Mouse (Mus musculus): ENCODE measurements around the gene Olfr944. TPM values are rescaled to one million over a fixed set of nuclear protein-coding genes. Genes with fewer than 3 reads are reported as not detected.

Gene Olfr944
- not detected in 2 replicates for polyA plus RNA-seq (2015; fragmentation: Nextera tagmentation; extraction: Ambion mirVana)

DNA sequence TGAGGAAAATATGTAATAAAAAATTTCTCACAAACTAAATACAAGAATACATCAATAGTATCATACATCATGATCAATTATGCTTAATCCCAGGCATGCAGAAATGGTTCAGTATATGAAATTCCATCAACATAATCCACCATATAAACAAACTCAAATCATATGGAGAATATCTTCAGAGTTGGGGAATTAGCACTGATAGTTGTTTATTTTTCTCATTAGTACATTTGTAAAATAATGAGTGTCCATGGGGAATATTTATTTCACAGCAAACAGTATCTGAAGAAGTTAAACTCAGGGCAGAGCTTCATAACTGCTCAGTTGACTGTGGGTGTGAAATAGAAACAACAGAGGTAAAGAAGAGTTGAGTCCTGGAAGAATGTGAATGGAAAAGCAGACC is at the start of gene Olfr944:
Gene Olfr944 (plus strand): TSS at position 301 of the 400 bp plus-strand sequence.
- H3K9me3 ChIP-seq = no peaks in the 10 kb centered on the region
- H3K4me3 ChIP-seq = no peak within 1 kb of the TSS
- H3K27ac ChIP-seq (replicated peaks) = no peak within 1 kb of the TSS
- no peak within 1 kb of the TSS for H3K4me2 ChIP-seq
- H3K9ac ChIP-seq = no peak within 1 kb of the TSS
- ATAC-seq (ENCODE audit: low FRiP score, low read depth) = no peak
- H3K4me1 ChIP-seq (replicated peaks) = no peaks in the 10 kb centered on the region
- no peaks in the 10 kb centered on the region for H3K36me3 ChIP-seq
- H3K27me3 ChIP-seq = no peaks in the 10 kb centered on the region

DNA sequence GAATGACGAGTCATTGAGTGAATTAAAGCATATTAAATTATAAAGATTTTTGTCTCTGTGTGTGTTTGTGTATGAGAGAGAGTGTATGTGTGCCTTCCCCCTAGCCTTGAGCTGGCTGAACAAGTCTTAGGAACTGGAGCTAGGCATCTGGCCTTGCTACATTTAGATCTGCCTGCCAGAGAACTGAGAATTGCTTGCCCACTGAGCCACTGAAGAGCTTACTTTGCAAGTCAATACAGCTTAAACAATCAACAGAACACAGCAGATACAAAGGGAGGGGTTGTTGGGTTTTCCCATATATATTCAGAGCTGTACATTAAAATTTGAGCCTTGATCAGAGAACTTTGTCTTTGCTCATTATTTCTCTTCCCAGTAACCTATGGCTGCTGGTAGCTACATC is 49.3 kb upstream of the Olfr944 start:
- no peak for ATAC-seq (ENCODE audit: low FRiP score, low read depth)
- Histone ChIP-seq H3K4me1 (replicated peaks) (no peaks in the 10 kb centered on the region), H3K27me3 (no peaks in the 10 kb centered on the region)

GRCm38 (mm10) chr9:39166004-39166403 is 35.7 kb upstream of the Olfr944 start, which contains the start of gene Olfr943:
Gene Olfr943 (plus strand): TSS chr9:39166304.
- Histone ChIP-seq H3K9ac (no peak within 1 kb of the TSS), H3K27ac (replicated peaks) (no peak within 1 kb of the TSS), H3K4me1 (replicated peaks) (no peaks in the 10 kb centered on the region), H3K9me3 (no peaks in the 10 kb centered on the region), H3K4me3 (no peak within 1 kb of the TSS), H3K36me3 (no peaks in the 10 kb centered on the region), H3K27me3 (no peaks in the 10 kb centered on the region), H3K4me2 (no peak within 1 kb of the TSS)
- ATAC-seq (ENCODE audit: low FRiP score, low read depth) = no peak
- 94% methylated on average over 5 of the region's 5 CpGs for WGBS

More for the DNA sequence above, 49.3 kb upstream of the Olfr944 start:
- WGBS = 63% methylated on average over 1 of the region's 1 CpGs
- Histone ChIP-seq H3K36me3 (no peaks in the 10 kb centered on the region), H3K9me3 (no peaks in the 10 kb centered on the region), H3K27ac (replicated peaks) (no peak overlapping the region), H3K9ac (no peak overlapping the region), H3K4me2 (no peak overlapping the region), H3K4me3 (no peak overlapping the region)

DNA sequence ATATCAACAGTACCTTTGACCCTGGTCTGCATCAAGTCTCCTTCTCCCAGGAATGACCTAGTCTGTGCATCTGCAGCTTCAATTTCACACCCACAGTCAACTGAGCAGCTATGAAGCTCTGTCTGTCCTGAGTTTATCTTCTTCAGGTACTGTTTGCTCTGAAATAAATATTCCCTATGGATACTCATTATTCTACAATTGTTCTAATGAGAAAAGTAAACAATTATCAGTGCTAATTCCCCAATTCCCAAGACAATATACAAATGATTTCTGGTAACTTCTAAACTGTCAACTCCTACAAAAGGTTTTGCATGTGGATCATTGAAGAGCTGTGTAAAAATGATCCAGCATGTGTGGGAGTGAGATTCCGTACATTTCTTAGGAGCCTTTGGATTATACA is 48.2 kb downstream of the Olfr944 start, which contains the start of gene Olfr1537:
Gene Olfr1537 (minus strand): TSS at position 101 of the 400 bp plus-strand sequence.
- H3K27ac ChIP-seq (replicated peaks) = no peak within 1 kb of the TSS
- no peaks in the 10 kb centered on the region for H3K27me3 ChIP-seq
- no peak for ATAC-seq (ENCODE audit: low FRiP score, low read depth)
- no peak within 1 kb of the TSS for H3K4me2 ChIP-seq
- H3K36me3 ChIP-seq = no peaks in the 10 kb centered on the region
- H3K9ac ChIP-seq = no peak within 1 kb of the TSS
- H3K9me3 ChIP-seq = no peaks in the 10 kb centered on the region
- H3K4me3 ChIP-seq = no peak within 1 kb of the TSS
- WGBS = 90% methylated on average over 1 of the region's 1 CpGs
- no peaks in the 10 kb centered on the region for H3K4me1 ChIP-seq (replicated peaks)

Other genes with a start within 250 kb of the Olfr944 start
- not detected in 2 replicates for gene Olfr933, start 229.6 kb upstream of the Olfr944 start, polyA plus RNA-seq (2015; fragmentation: Nextera tagmentation; extraction: Ambion mirVana)
- gene Olfr934, start 213.6 kb upstream of the Olfr944 start, polyA plus RNA-seq (2015; fragmentation: Nextera tagmentation; extraction: Ambion mirVana) = not detected in 2 replicates
- not detected in 2 replicates for gene Olfr935, start 202.2 kb upstream of the Olfr944 start, polyA plus RNA-seq (2015; fragmentation: Nextera tagmentation; extraction: Ambion mirVana)
- not detected in 2 replicates for gene Olfr146, start 178.5 kb upstream of the Olfr944 start, polyA plus RNA-seq (2015; fragmentation: Nextera tagmentation; extraction: Ambion mirVana)
- not detected in 2 replicates for gene Olfr937, start 137.0 kb upstream of the Olfr944 start, polyA plus RNA-seq (2015; fragmentation: Nextera tagmentation; extraction: Ambion mirVana)
- not detected in 2 replicates for gene Olfr938, start 123.0 kb upstream of the Olfr944 start, polyA plus RNA-seq (2015; fragmentation: Nextera tagmentation; extraction: Ambion mirVana)
- gene Olfr27, start 73.8 kb upstream of the Olfr944 start, polyA plus RNA-seq (2015; fragmentation: Nextera tagmentation; extraction: Ambion mirVana) = not detected in 2 replicates
- gene Olfr943, start 35.6 kb upstream of the Olfr944 start, polyA plus RNA-seq (2015; fragmentation: Nextera tagmentation; extraction: Ambion mirVana) = not detected in 2 replicates
- not detected in 2 replicates for gene Olfr1537, start 48.1 kb downstream of the Olfr944 start, polyA plus RNA-seq (2015; fragmentation: Nextera tagmentation; extraction: Ambion mirVana)
- gene Olfr945, start 74.9 kb downstream of the Olfr944 start, polyA plus RNA-seq (2015; fragmentation: Nextera tagmentation; extraction: Ambion mirVana) = not detected in 2 replicates
- not detected in 2 replicates for gene Olfr948, start 124.1 kb downstream of the Olfr944 start, polyA plus RNA-seq (2015; fragmentation: Nextera tagmentation; extraction: Ambion mirVana)
- gene Olfr951, start 185.5 kb downstream of the Olfr944 start, polyA plus RNA-seq (2015; fragmentation: Nextera tagmentation; extraction: Ambion mirVana) = not detected in 2 replicates
- not detected in 2 replicates for gene Olfr952, start 225.2 kb downstream of the Olfr944 start, polyA plus RNA-seq (2015; fragmentation: Nextera tagmentation; extraction: Ambion mirVana)